Mouse (Mus musculus): ENCODE measurements around the gene Nhej1. TPM values are rescaled to one million over a fixed set of nuclear protein-coding genes. Genes with fewer than 3 reads are reported as not detected.

Nhej1 gene
- polyA plus RNA-seq, 1 experiment from 2014 or later, result 6.0 TPM

- Histone ChIP-seq H3K4me2 (no peak overlapping the region), H3K36me3 (no peaks in the 10 kb centered on the region), H3K27ac (replicated peaks) (no peak overlapping the region), H3K4me3 (replicated peaks) (no peak overlapping the region), H3K9ac (replicated peaks) (no peak overlapping the region), H3K9me3 (replicated peaks) (no peaks in the 10 kb centered on the region), H3K4me1 (no peaks in the 10 kb centered on the region), H3K27me3 (replicated peaks) (no peaks in the 10 kb centered on the region)
- 83% methylated on average over 7 of the region's 7 CpGs for WGBS
- no peak for ATAC-seq (ENCODE audit: low FRiP score)
Observed at GRCm38 (mm10) chr1:75051428-75051827, 73.6 kb downstream of the Nhej1 start.

GRCm38 (mm10) chr1:75048571-75048970 is 76.4 kb downstream of the Nhej1 start:
- Histone ChIP-seq H3K4me3 (replicated peaks) (no peak overlapping the region), H3K9ac (replicated peaks) (no peak overlapping the region), H3K4me2 (no peak overlapping the region), H3K36me3 (no peaks in the 10 kb centered on the region), H3K9me3 (replicated peaks) (no peaks in the 10 kb centered on the region), H3K27me3 (replicated peaks) (no peaks in the 10 kb centered on the region), H3K4me1 (no peaks in the 10 kb centered on the region), H3K27ac (replicated peaks) (no peak overlapping the region)
- no peak for ATAC-seq (ENCODE audit: low FRiP score)
- 78% methylated on average over 2 of the region's 2 CpGs for WGBS

GRCm38 (mm10) chr1:75048041-75048440 is 77.0 kb downstream of the Nhej1 start:
- Histone ChIP-seq H3K36me3 (no peaks in the 10 kb centered on the region), H3K9me3 (replicated peaks) (no peaks in the 10 kb centered on the region), H3K4me1 (no peaks in the 10 kb centered on the region), H3K27me3 (replicated peaks) (no peaks in the 10 kb centered on the region), H3K9ac (replicated peaks) (no peak overlapping the region), H3K4me2 (no peak overlapping the region), H3K27ac (replicated peaks) (no peak overlapping the region), H3K4me3 (replicated peaks) (no peak overlapping the region)
- WGBS, result 74% methylated on average over 4 of the region's 4 CpGs
- ATAC-seq (ENCODE audit: low FRiP score), result no peak

- Histone ChIP-seq H3K4me2 (no peak overlapping the region), H3K4me3 (replicated peaks) (no peak overlapping the region), H3K27me3 (replicated peaks) (no peaks in the 10 kb centered on the region), H3K27ac (replicated peaks) (no peak overlapping the region), H3K4me1 (no peaks in the 10 kb centered on the region), H3K9me3 (replicated peaks) (no peaks in the 10 kb centered on the region), H3K9ac (replicated peaks) (no peak overlapping the region), H3K36me3 (no peaks in the 10 kb centered on the region)
- WGBS, result 52% methylated on average over 7 of the region's 7 CpGs
- no peak for ATAC-seq (ENCODE audit: low FRiP score)
Observed at GRCm38 (mm10) chr1:75040429-75040828, 84.6 kb downstream of the Nhej1 start.

- no peaks in the 10 kb centered on the region for H3K36me3 ChIP-seq
- no peaks in the 10 kb centered on the region for H3K9me3 ChIP-seq (replicated peaks)
- WGBS, result 80% methylated on average over 10 of the region's 10 CpGs
- no peak overlapping the region; the same call in 1 of the 2 replicates for H3K9ac ChIP-seq (replicated peaks)
- no peak overlapping the region for H3K4me2 ChIP-seq
- no peak for ATAC-seq (ENCODE audit: low FRiP score)
- no peak overlapping the region for H3K27ac ChIP-seq (replicated peaks)
- no peak overlapping the region for H3K4me3 ChIP-seq (replicated peaks)
- H3K4me1 ChIP-seq, result no peaks in the 10 kb centered on the region
- no peaks in the 10 kb centered on the region for H3K27me3 ChIP-seq (replicated peaks)
Observed at GRCm38 (mm10) chr1:75032041-75032440, 93.0 kb downstream of the Nhej1 start.

- ATAC-seq (ENCODE audit: low FRiP score), result no peak
- H3K36me3 ChIP-seq, result no peaks in the 10 kb centered on the region
Observed at GRCm38 (mm10) chr1:75027061-75027779, 97.8 kb downstream of the Nhej1 start.

GRCm38 (mm10) chr1:75024419-75025199 is 100.4 kb downstream of the Nhej1 start:
- Histone ChIP-seq H3K36me3 (no peaks in the 10 kb centered on the region), H3K4me3 (replicated peaks) (no peak overlapping the region), H3K27ac (replicated peaks) (no peak overlapping the region), H3K9ac (replicated peaks) (no peak overlapping the region), H3K9me3 (replicated peaks) (no peaks in the 10 kb centered on the region), H3K27me3 (replicated peaks) (no peaks in the 10 kb centered on the region), H3K4me1 (peaks cover 3% of the 10 kb centered on the region), H3K4me2 (no peak overlapping the region)
- 82% methylated on average over 7 of the region's 7 CpGs for WGBS
- ATAC-seq (ENCODE audit: low FRiP score), result no peak

More at GRCm38 (mm10) chr1:75027061-75027779, 97.8 kb downstream of the Nhej1 start:
- H3K9me3 ChIP-seq (replicated peaks), result no peaks in the 10 kb centered on the region
- no peaks in the 10 kb centered on the region for H3K27me3 ChIP-seq (replicated peaks)
- 30% methylated on average over 2 of the region's 2 CpGs for WGBS
- no peak overlapping the region for H3K4me3 ChIP-seq (replicated peaks)
- no peak overlapping the region for H3K27ac ChIP-seq (replicated peaks)
- no peak overlapping the region for H3K4me2 ChIP-seq
- no peak overlapping the region for H3K9ac ChIP-seq (replicated peaks)
- peaks cover 2% of the 10 kb centered on the region for H3K4me1 ChIP-seq

GRCm38 (mm10) chr1:75022216-75022615 is 102.8 kb downstream of the Nhej1 start:
- H3K9ac ChIP-seq (replicated peaks), result no peak overlapping the region
- no peak for ATAC-seq (ENCODE audit: low FRiP score)
- H3K4me2 ChIP-seq, result no peak overlapping the region
- peaks cover 3% of the 10 kb centered on the region for H3K4me1 ChIP-seq
- H3K27me3 ChIP-seq (replicated peaks), result no peaks in the 10 kb centered on the region
- H3K27ac ChIP-seq (replicated peaks), result no peak overlapping the region
- no peak overlapping the region for H3K4me3 ChIP-seq (replicated peaks)
- no peaks in the 10 kb centered on the region for H3K9me3 ChIP-seq (replicated peaks)
- WGBS, result 29% methylated on average over 5 of the region's 5 CpGs
- H3K36me3 ChIP-seq, result no peaks in the 10 kb centered on the region

GRCm38 (mm10) chr1:75016846-75017245 is 108.2 kb downstream of the Nhej1 start:
- peak; percentile 63; the same call in 1 of the 2 replicates for ATAC-seq (ENCODE audit: low FRiP score)
- 0 out of 2 replicates have a peak, but pooled peaks cover 4% of the 10 kb centered on the region for H3K4me1 ChIP-seq

GRCm38 (mm10) chr1:75015551-75016265 is 109.3 kb downstream of the Nhej1 start:
- Histone ChIP-seq H3K27me3 (replicated peaks) (0 out of 2 replicates have a peak, but pooled peaks cover 16% of the 10 kb centered on the region), H3K4me2 (peak overlapping the region; percentile 11; the same call in 1 of the 2 replicates), H3K9me3 (replicated peaks) (no peaks in the 10 kb centered on the region), H3K4me3 (replicated peaks) (no peak overlapping the region), H3K4me1 (0 out of 2 replicates have a peak, but pooled peaks cover 4% of the 10 kb centered on the region), H3K27ac (replicated peaks) (no peak overlapping the region), H3K36me3 (no peaks in the 10 kb centered on the region), H3K9ac (replicated peaks) (no peak overlapping the region; the same call in 1 of the 2 replicates)
- no peak for ATAC-seq (ENCODE audit: low FRiP score)
- 22% methylated on average over 13 of the region's 13 CpGs for WGBS

More at GRCm38 (mm10) chr1:75016846-75017245, 108.2 kb downstream of the Nhej1 start:
- no peak overlapping the region for H3K4me2 ChIP-seq
- no peak overlapping the region for H3K27ac ChIP-seq (replicated peaks)
- no peak overlapping the region for H3K9ac ChIP-seq (replicated peaks)
- H3K36me3 ChIP-seq, result no peaks in the 10 kb centered on the region
- 0 out of 2 replicates have a peak, but pooled peaks cover 16% of the 10 kb centered on the region for H3K27me3 ChIP-seq (replicated peaks)
- WGBS, result 5% methylated on average over 6 of the region's 6 CpGs
- H3K4me3 ChIP-seq (replicated peaks), result no peak overlapping the region
- H3K9me3 ChIP-seq (replicated peaks), result no peaks in the 10 kb centered on the region

GRCm38 (mm10) chr1:75014210-75014845 is 110.7 kb downstream of the Nhej1 start:
- H3K9me3 ChIP-seq (replicated peaks), result no peaks in the 10 kb centered on the region
- H3K4me3 ChIP-seq (replicated peaks), result no peak overlapping the region
- 0 out of 2 replicates have a peak, but pooled peaks cover 4% of the 10 kb centered on the region for H3K4me1 ChIP-seq
- no peak for ATAC-seq (ENCODE audit: low FRiP score)
- no peak overlapping the region for H3K4me2 ChIP-seq
- no peaks in the 10 kb centered on the region for H3K36me3 ChIP-seq
- H3K9ac ChIP-seq (replicated peaks), result no peak overlapping the region
- 0 out of 2 replicates have a peak, but pooled peaks cover 16% of the 10 kb centered on the region for H3K27me3 ChIP-seq (replicated peaks)
- no peak overlapping the region for H3K27ac ChIP-seq (replicated peaks)
- WGBS, result 41% methylated on average over 5 of the region's 5 CpGs

All from neural tube, embryonic 15.5 days (tissue).